In the genomic region with DNA sequence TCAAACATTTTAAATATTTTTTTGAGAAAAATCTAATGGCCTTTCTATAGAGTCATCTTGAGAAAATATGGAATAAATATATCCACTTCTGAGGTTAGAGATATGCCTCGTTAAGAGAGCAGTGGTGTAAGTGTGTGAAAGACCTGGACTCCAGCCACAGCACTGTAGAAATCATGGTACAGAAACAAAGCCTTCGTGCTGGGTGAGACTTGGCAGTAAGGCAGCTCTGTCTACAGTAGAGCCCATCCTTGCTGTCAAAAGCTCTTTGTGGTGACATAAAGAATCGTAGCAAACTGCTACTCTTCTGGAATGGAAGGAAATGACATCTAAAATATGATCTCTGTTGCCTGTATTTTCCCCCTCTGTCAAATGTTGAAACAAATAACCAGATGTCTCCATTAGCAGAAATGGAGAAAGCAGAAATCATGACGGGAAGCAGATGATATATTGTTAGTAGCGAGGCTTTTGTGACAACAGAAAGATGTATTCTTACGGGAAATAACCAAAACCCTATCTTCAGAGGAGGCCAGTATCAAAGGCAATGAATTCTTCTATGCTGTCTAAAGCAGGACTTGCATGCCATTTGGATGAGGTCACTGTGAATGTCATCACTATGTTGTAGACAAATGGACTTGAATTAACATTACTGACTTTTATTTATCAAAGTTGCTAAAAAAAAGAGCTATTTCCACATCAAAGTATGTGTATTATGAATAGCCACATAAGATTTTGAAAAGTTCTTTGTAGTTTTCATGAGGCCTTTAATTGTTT, we compare ENCODE assay signal across 19 mouse cellular contexts. TPM values are rescaled to one million over a fixed set of nuclear protein-coding genes. Genes with fewer than 3 reads are reported as not detected.
DNase-seq lines count a peak whose midpoint lies in the region; ATAC-seq lines count a peak whose summit lies in the region.
"Had no signal": no experiment of that assay in that cellular context is flagged by ENCODE, and none has a peak within 500 bp of the region (broad histone marks: within the 10 kb centered on the region; RNA-seq: fewer than 3 reads in every experiment).

No protein-coding gene starts in this region.

- no peak for DNase-seq in forebrain, embryonic 10.5 days (ENCODE audit: extremely low spot score, low spot score)
- DNase-seq in heart, postnatal 4 days, result peak; percentile 8
- DNase-seq in heart, adult 18-20 months, result no peak
- DNase-seq in 3T3-L1 (ENCODE audit: low read depth, low spot score), result peak; percentile 87
- DNase-seq in fat pad, adult 2 months (ENCODE audit: extremely low read depth, low read depth, low spot score), result peak; percentile 42
- no peak for DNase-seq in thymus, adult 18-20 months
- DNase-seq in right cerebral cortex, postnatal 4 days, result no peak
- DNase-seq: cerebellum, adult 8-10 months; gastrocnemius, postnatal 25 days; right cerebral cortex, postnatal 14 days had no signal

- no peaks in the 10 kb centered on the region for H3K4me1 ChIP-seq in forebrain, embryonic 13.5 days
- H3K4me1 ChIP-seq in forebrain, embryonic 10.5 days, result no peaks in the 10 kb centered on the region
- H3K4me1 ChIP-seq: kidney, embryonic 15.5 days; lung, embryonic 15.5 days had no signal

- 0 out of 2 replicates have a peak, but pooled peaks have one; percentile 51 for ATAC-seq in forebrain, embryonic 13.5 days
- ATAC-seq: inflammation-experienced regulatory T-cells, adult 6 months had no signal

- H3K4me2 ChIP-seq in forebrain, embryonic 13.5 days, result no peak overlapping the region
- H3K4me2 ChIP-seq: kidney, embryonic 15.5 days; lung, embryonic 15.5 days; midbrain, embryonic 11.5 days had no signal

- H3K27ac ChIP-seq in forebrain, embryonic 13.5 days, result no peak overlapping the region
- no peak overlapping the region for H3K27ac ChIP-seq in forebrain, embryonic 10.5 days
- H3K27ac ChIP-seq: kidney, embryonic 15.5 days; layer of hippocampus, adult 2 months; lung, embryonic 15.5 days had no signal

- H3K36me3 ChIP-seq in forebrain, embryonic 13.5 days (ENCODE audit: poor library complexity, severe bottlenecking), result no peaks in the 10 kb centered on the region
- H3K36me3 ChIP-seq in forebrain, embryonic 10.5 days (replicated peaks), result no peaks in the 10 kb centered on the region
- H3K36me3 ChIP-seq: kidney, embryonic 15.5 days; lung, embryonic 15.5 days had no signal

- WGBS in forebrain, embryonic 13.5 days, result 59% methylated on average over 6 of the region's 6 CpGs
- WGBS in forebrain, embryonic 10.5 days, result 85% methylated on average over 6 of the region's 6 CpGs

- no peak overlapping the region for H3K4me3 ChIP-seq in forebrain, embryonic 13.5 days
- H3K4me3 ChIP-seq in forebrain, embryonic 10.5 days, result no peak overlapping the region
- H3K4me3 ChIP-seq: kidney, embryonic 15.5 days; layer of hippocampus, adult 2 months; lung, embryonic 15.5 days had no signal

- no peaks in the 10 kb centered on the region for H3K27me3 ChIP-seq in forebrain, embryonic 13.5 days
- H3K27me3 ChIP-seq in forebrain, embryonic 10.5 days (ENCODE audit: poor library complexity, severe bottlenecking), result no peaks in the 10 kb centered on the region
- H3K27me3 ChIP-seq: kidney, embryonic 15.5 days; lung, embryonic 15.5 days had no signal

- H3K9ac ChIP-seq in forebrain, embryonic 13.5 days, result no peak overlapping the region
- H3K9ac ChIP-seq: kidney, embryonic 15.5 days; lung, embryonic 15.5 days had no signal

- no peaks in the 10 kb centered on the region for H3K9me3 ChIP-seq in forebrain, embryonic 13.5 days (replicated peaks)
- no peaks in the 10 kb centered on the region for H3K9me3 ChIP-seq in forebrain, embryonic 10.5 days
- H3K9me3 ChIP-seq: kidney, embryonic 15.5 days; lung, embryonic 15.5 days had no signal

RNA-seq across cellular contexts. Expression of a gene that starts 21.4 kb away (rescaled TPM):
- polyA plus RNA-seq in forebrain, embryonic 13.5 days (2015; fragmentation: Nextera tagmentation; extraction: Ambion mirVana), result not detected in 2 replicates
- polyA plus RNA-seq in forebrain, embryonic 10.5 days (2016; fragmentation: Nextera tagmentation; extraction: Ambion mirVana), result not detected in 2 replicates
- not detected for total RNA-seq in heart, postnatal 4 days (2021)
- total RNA-seq in heart, adult 18-20 months (2021), result not detected
- total RNA-seq: gastrocnemius, postnatal 25 days; layer of hippocampus, adult 2 months; left cerebral cortex, postnatal 10 days; liver, adult 2 months; MEL had no signal
- polyA plus RNA-seq: inflammation-experienced regulatory T-cells, adult 6 months; kidney, embryonic 15.5 days; liver, adult 2 months; lung, embryonic 15.5 days; midbrain, embryonic 11.5 days had no signal

RNA-seq across cellular contexts. Expression of a gene that starts 31.4 kb away (rescaled TPM):
- 33.8 and 34.7 TPM in 2 replicates for polyA plus RNA-seq in forebrain, embryonic 13.5 days (2015; fragmentation: Nextera tagmentation; extraction: Ambion mirVana)
- 37.9 and 38.6 TPM in 2 replicates for polyA plus RNA-seq in forebrain, embryonic 10.5 days (2016; fragmentation: Nextera tagmentation; extraction: Ambion mirVana)
- total RNA-seq in heart, postnatal 4 days (2021), result 10 to 100 TPM; 41.1 to 45.5 TPM
- 100 to 1,000 TPM in 1 of 2 experiments, 10 to 100 TPM in 1; 91.4 to 102 TPM for total RNA-seq in heart, adult 18-20 months (2021)

RNA-seq across cellular contexts. Expression of a gene that starts 33.9 kb away (rescaled TPM):
- polyA plus RNA-seq in forebrain, embryonic 13.5 days (2015; fragmentation: Nextera tagmentation; extraction: Ambion mirVana), result 85.3 and 88.1 TPM in 2 replicates
- 98.3 and 103 TPM in 2 replicates for polyA plus RNA-seq in forebrain, embryonic 10.5 days (2016; fragmentation: Nextera tagmentation; extraction: Ambion mirVana)
- 10 to 100 TPM; 49.5 to 62.1 TPM for total RNA-seq in heart, postnatal 4 days (2021)
- total RNA-seq in heart, adult 18-20 months (2021), result 10 to 100 TPM; 47.5 to 48.1 TPM

Comparison
In these comparisons a context has a peak if more than half of its experiments do, and no peak if none do; other contexts are left out.
1. DNase-seq: peak in heart, postnatal 4 days (single experiment), 3T3-L1 (single experiment) and fat pad, adult 2 months (single experiment); none in forebrain, embryonic 10.5 days (single experiment), heart, adult 18-20 months (0 of 2), thymus, adult 18-20 months (0 of 2) and right cerebral cortex, postnatal 4 days (single experiment).